Mouse (Mus musculus): Measurements from ENCODE around the gene Ccp110.

GRCm38 (mm10) chr7:118704001-118704850 lies 8.1 kb upstream of the Ccp110 start:
- TF ChIP-seq POLR2A (IDR thresholded peaks at IDR 0.05; ENCODE audit: control insufficient read depth, low read depth, low read length) = no peak
- no peak for TF ChIP-seq CTCF (IDR thresholded peaks at IDR 0.05; ENCODE audit: control insufficient read depth, insufficient read depth, insufficient replicate concordance, low read depth, low read length)

All from testis, adult 2 months (tissue).